Comparison of ENCODE assay signal across 8 mouse cellular contexts in the genomic region with DNA sequence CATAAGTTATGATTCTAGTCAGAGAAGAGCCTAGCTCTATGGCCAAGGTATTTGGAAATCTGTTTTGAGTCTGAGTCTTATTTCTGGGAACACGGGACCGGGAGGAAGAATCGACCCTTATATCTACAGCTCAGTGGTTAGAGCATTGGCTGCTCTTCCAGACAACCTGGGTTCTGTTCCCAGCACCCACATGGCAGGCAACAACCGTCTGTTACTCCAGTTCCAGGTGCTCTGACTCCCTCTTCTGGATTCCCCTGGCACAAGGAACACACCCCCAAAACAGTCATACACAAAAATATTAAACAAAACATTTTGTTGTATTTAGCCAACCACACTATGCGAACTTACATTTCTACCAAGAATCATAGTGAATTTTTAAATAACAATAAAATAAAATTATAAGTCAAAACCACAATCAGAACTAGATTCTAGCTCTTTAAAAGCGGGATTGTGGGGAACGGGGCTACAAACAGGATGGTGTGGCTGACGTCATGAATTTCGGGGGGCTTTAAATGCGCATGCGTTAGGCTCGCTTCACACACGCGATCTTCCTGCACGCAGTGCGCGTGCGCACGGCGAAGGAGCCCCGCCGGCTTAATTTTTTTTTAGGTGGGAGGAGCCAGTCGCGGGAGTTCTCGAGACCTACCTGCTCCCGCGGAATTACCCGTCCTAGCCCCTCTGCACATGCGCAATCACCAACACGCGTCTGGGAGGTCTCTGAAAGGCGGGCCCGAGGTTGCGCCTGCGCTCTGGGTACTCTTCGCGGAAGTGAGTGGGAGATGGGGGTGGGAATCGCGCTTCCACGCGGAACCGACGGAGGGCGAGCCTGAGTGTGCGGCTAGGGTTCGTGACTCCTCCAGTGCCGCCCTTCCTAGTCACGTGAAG. TPM values are rescaled to one million over a fixed set of nuclear protein-coding genes. Genes with fewer than 3 reads are reported as not detected.
DNase-seq lines count a peak whose midpoint lies in the region; ATAC-seq lines count a peak whose summit lies in the region.

No protein-coding gene starts in this region.

- peak; percentile 88 for ATAC-seq in intestine, embryonic 14.5 days (replicated peaks; ENCODE audit: low FRiP score, low TSS enrichment, low read depth)

- H3K9ac ChIP-seq in intestine, embryonic 14.5 days (ENCODE audit: low read length) = peak overlapping the region; percentile 37

- no peaks in the 10 kb centered on the region for H3K9me3 ChIP-seq in intestine, embryonic 14.5 days (ENCODE audit: control insufficient read depth, low read length)

- H3K36me3 ChIP-seq in intestine, embryonic 14.5 days (ENCODE audit: control insufficient read depth, insufficient read depth, low read length) = no peaks in the 10 kb centered on the region

- H3K27ac ChIP-seq in intestine, embryonic 14.5 days (ENCODE audit: low read depth) = peak overlapping the region; percentile 8; the same call in 1 of the 2 replicates

- peak overlapping the region; percentile 35 for H3K4me3 ChIP-seq in intestine, embryonic 14.5 days (ENCODE audit: low read depth, low read length)

- H3K27me3 ChIP-seq in intestine, embryonic 14.5 days (replicated peaks; ENCODE audit: control insufficient read depth, insufficient read depth, low read length) = no peaks in the 10 kb centered on the region

- WGBS in intestine, embryonic 14.5 days = 8% methylated on average over 48 of the region's 48 CpGs

- peak overlapping the region; percentile 43 for H3K4me2 ChIP-seq in intestine, embryonic 14.5 days (ENCODE audit: low read length)

- DNase-seq in adrenal gland, adult 18-20 months (ENCODE audit: low spot score in 2 of 2) = peak; percentile 95 to 97
- DNase-seq in embryo, embryonic 11 days = peak; percentile 100
- peak; percentile 99 for DNase-seq in gastrocnemius, postnatal 25 days
- DNase-seq in intestine, embryonic 14.5 days (ENCODE audit: low spot score) = peak; percentile 98
- peak; percentile 99 to 100 for DNase-seq in left cerebral cortex, postnatal 14 days (ENCODE audit: low spot score in 2 of 2)
- peak; percentile 100 for DNase-seq in mesoderm, embryonic 11.5 days (ENCODE audit: low read depth, low spot score)
- DNase-seq in right cerebral cortex, postnatal 36 days (ENCODE audit: low spot score in 2 of 2) = peak; percentile 98
- peak; percentile 100 for DNase-seq in yolk sac, embryonic 10.5 days (ENCODE audit: low spot score)

- no peaks in the 10 kb centered on the region; the same call in 1 of the 2 replicates for H3K4me1 ChIP-seq in intestine, embryonic 14.5 days (replicated peaks; ENCODE audit: control insufficient read depth, insufficient read depth, low read length)

- intact Hi-C loops in left cerebral cortex, postnatal 14 days (cut with DNase I) = no loop called here

RNA-seq across cellular contexts. Expression of a gene that starts 10.6 kb away (rescaled TPM):
- total RNA-seq in adrenal gland, adult 18-20 months (2021) = 10 to 100 TPM; 22.2 to 68.8 TPM
- total RNA-seq in gastrocnemius, postnatal 25 days (2021) = 10 to 100 TPM; 14.1 to 15.3 TPM
- 8.9 and 10.0 TPM in 2 replicates for polyA plus RNA-seq in intestine, embryonic 14.5 days (2014; fragmentation: Nextera tagmentation; extraction: Ambion mirVana)
- total RNA-seq in left cerebral cortex, postnatal 14 days (2021) = 10 to 100 TPM; 15.8 to 18.8 TPM

RNA-seq across cellular contexts. Expression of a gene that starts 10.8 kb away (rescaled TPM):
- total RNA-seq in adrenal gland, adult 18-20 months (2021) = not detected
- total RNA-seq in gastrocnemius, postnatal 25 days (2021) = not detected
- 0.54 and 1.5 TPM in 2 replicates for polyA plus RNA-seq in intestine, embryonic 14.5 days (2014; fragmentation: Nextera tagmentation; extraction: Ambion mirVana)
- not detected for total RNA-seq in left cerebral cortex, postnatal 14 days (2021)

RNA-seq across cellular contexts. Expression of a gene that starts 42.7 kb away (rescaled TPM):
- total RNA-seq in adrenal gland, adult 18-20 months (2021) = 10 to 100 TPM; 10.1 to 11.0 TPM
- total RNA-seq in gastrocnemius, postnatal 25 days (2021) = 10 to 100 TPM; 31.5 to 36.3 TPM
- 15.6 and 17.7 TPM in 2 replicates for polyA plus RNA-seq in intestine, embryonic 14.5 days (2014; fragmentation: Nextera tagmentation; extraction: Ambion mirVana)
- 10 to 100 TPM in 1 of 2 experiments, 1 to 10 TPM in 1; 9.6 to 12.0 TPM for total RNA-seq in left cerebral cortex, postnatal 14 days (2021)

Comparison
In these comparisons a context has a peak if more than half of its experiments do, and no peak if none do; other contexts are left out.
1. Peak in every context shown above with its lines: DNase-seq, ATAC-seq, H3K4me3 ChIP-seq and H3K27ac ChIP-seq.